Mouse (Mus musculus) C2C12 (cell line): Measurements from ENCODE around the gene Nfix.

ENCODE experiments used
- CTCF ChIP-seq: IDR thresholded peaks from one replicate; pipeline ENCODE4 v1.5.1; 2011; ENCODE audit not compliant: control insufficient read depth, insufficient read depth, insufficient read length
- MAX ChIP-seq: IDR thresholded peaks from one replicate; pipeline ENCODE4 v1.6.1; 2011; ENCODE audit warnings: mild to moderate bottlenecking, control low read depth
- MYOD1 ChIP-seq: IDR thresholded peaks from one replicate; pipeline ENCODE4 v1.6.1; 2011; ENCODE audit warnings: low read depth; ENCODE audit not compliant: control insufficient read depth, insufficient read length
- MYOG ChIP-seq: IDR thresholded peaks from one replicate; pipeline ENCODE4 v1.6.1; 2011; ENCODE audit not compliant: control insufficient read depth, insufficient read length; ENCODE audit errors: extremely low read depth
- USF1 ChIP-seq: IDR thresholded peaks from one replicate; pipeline ENCODE4 v1.6.1; 2011; ENCODE audit warnings: low read depth, mild to moderate bottlenecking, control low read depth, moderate library complexity

DNA sequence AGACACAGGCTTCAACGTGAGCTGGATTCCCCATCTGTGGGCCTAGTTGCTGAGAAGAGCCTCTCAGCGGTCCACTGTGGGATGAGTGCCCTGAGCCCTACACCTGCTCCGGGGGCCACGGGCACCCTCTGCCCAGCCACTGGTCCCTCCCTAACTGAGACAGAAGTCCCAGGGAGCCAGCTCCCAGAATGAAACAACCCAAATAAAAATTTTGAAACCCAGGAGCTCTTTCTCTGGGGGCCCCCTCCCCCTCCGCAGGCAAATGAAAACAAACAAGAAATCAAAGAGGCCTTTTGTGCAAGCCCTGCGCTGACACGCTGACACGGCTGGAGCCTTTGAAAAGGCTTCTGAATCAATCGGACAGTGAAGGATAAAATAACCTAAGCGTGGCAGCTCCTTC is 34.5 kb downstream of the Nfix start:
- no peak for TF ChIP-seq CTCF
- no peak for TF ChIP-seq MYOD1
- TF ChIP-seq USF1 = no peak
- no peak for TF ChIP-seq MYOG
- TF ChIP-seq MAX = no peak
